Mouse (Mus musculus) MN1 (cell line): Measurements from ENCODE around the gene Lefty1.
"Not testable (repeated sequence)": the region's sequence is repeated elsewhere in the genome, so short reads cannot be mapped to it uniquely, and the experiment has no call there.

Experiments used
- DNase-seq: peaks from one replicate; pipeline ENCODE4 v3.0.0-alpha.2; 2016; ENCODE audit warnings: low spot score

Gene Lefty1

DNA sequence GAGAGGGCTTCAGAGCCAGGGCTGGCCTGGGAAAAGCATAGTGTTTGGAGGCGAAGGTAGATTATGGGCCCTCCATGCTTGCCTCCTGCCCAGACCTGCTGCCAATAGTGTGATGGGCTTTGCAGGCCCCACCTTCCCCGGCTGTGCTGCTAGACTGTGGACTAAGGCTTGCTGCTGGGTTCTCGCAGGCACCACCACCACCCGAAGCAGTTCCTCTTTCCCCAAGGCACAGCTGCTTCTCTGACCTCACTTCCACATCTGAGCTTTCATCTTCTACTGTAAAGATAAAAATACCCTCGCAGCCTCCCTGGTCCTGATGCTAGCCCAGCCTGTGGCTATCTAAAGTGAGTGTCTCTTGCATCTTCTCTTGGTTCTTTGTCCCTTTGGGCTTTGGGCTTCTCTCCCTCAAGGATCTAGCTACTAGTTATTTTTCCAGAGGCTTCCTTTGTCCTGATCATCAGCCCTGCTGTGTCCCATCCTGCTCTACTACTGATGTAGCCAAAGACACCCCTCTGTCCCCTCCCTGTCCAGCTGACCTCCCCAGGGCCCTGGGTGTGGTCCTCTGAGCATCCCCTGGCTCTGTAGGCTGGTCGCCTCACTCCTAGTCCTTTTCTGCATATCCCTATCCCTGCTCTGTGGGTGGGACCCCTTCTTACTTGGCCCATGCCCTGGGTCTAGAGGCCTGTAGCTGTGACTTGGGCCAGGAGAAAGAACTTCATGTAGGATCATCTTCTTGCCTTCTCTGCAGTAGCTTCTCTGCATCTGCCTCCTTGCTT is 12.4 kb upstream of the Lefty1 start:
- DNase-seq, result no peak

DNA sequence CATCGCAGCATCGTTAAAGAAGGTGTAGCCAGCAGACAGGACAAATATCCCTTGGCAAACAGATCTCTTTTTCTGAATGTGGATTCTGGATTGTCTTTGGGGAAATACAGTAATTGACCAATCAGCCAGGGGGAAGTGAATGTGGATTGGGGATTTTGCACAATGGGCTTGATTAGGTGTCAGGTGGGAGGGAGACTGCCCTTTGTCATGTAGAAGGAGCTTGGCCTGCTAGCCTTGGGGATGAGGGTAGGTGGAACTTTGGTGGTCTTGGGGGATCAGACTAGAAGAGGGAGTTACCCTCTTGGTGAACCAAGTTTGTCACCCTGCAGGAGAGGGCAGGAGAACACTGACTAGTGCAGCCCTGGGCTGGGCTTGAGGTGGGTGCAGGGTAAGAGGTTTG is 10.1 kb upstream of the Lefty1 start:
- DNase-seq, result no peak

DNA sequence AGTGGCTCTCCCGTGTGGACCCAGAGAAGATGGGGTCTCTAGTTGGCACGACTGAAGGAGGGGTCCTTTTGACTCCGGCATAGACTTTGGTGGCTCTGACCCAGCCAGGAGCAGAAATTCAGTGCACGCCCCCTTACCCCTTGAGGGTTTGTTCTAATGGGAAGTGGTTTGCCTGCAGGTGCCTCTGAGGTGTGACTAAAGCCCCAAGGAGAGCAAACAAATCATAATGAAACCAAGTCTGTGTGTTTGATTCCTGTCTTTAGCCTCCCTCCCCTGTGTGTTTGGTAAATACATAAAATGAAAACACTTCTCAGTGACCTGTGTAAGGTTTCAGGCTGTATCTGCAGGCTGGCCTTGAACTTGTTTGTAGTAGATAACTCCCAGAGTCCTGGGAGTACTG is 8.5 kb upstream of the Lefty1 start:
- no peak for DNase-seq

DNA sequence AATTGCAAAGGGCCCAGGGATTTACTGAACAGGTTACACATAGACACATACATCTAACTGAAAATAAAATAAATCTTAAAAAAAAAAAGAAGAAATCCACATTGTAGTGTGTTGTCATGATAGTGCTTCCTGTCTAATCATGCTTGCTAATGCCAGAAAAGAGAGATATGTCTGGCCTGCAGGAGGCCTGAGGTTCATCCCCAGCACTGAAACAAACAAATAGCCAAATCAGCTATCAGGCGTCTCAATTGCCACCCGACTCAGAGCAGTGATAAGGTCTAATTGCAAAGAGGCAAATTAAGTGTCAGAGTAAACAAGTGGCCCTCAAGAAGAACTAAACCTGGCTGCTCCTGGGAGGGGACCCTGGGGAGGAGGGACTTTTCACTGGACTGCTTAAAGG is 5.2 kb upstream of the Lefty1 start:
- DNase-seq, result no peak

DNA sequence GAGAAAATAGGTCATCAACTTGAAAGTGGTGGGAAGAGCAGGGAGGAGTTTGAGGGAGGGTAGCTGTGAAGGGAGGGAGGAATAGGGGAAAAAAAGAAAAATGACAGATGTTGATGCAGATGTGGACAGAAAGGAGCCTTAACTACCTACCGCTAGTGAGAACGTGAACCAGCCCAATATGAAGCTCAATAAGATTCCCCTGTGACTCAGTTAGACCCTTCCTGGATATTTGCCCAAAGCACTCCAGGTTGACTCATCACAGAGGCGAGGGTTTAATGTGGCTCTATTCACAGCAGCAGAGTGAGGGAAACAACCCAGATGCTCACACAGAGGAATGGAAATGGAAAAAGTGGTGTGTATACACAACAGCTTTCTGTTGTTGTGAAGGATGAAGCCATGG is 3.7 kb upstream of the Lefty1 start:
- DNase-seq, result peak; percentile 75

DNA sequence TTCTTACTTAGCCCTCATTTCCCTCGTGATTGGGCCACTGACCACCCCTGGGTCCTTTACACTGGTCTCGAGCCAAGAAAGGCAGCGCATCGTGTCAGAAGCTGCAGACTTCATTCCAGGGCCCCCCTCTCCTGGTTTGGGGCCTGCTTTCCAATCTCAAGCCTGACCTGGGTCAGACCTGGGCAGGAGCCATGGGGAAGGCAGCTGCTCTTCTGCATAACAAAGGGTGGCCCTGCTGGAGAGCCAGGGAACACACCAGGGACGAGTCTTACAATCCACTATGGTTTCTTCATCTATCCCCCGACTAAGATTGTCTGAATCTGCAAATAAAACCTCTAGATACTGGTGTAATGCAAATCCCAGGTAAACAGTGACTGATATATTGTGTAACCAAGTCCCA is 1.2 kb upstream of the Lefty1 start:
- no peak for DNase-seq

DNA sequence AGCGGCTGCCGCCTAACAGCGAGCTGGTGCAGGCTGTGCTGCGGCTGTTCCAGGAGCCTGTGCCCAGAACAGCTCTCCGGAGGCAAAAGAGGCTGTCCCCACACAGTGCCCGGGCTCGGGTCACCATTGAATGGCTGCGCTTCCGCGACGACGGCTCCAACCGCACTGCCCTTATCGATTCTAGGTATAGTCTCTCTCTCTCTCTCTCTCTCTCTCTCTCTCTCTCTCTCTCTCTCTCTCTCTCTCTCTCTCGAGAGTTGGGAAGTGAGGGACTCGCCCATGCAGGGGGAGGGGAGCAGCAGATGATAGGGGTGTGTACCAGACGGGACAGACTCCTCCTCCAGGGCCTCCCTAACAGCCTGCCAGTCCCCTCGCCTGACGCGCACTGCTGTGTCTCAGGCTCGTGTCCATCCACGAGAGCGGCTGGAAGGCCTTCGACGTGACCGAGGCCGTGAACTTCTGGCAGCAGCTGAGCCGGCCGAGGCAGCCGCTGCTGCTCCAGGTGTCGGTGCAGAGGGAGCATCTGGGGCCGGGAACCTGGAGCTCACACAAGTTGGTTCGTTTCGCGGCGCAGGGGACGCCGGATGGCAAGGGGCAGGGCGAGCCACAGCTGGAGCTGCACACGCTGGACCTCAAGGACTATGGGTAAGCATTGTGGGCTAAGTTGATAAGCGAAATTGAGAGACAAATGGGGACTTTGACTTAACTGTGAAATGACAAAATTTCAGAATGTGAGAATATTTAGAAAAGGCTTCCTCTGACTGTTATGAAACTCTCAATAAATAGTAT is 2.0 kb downstream of the Lefty1 start:
- DNase-seq, result not testable (repeated sequence)

DNA sequence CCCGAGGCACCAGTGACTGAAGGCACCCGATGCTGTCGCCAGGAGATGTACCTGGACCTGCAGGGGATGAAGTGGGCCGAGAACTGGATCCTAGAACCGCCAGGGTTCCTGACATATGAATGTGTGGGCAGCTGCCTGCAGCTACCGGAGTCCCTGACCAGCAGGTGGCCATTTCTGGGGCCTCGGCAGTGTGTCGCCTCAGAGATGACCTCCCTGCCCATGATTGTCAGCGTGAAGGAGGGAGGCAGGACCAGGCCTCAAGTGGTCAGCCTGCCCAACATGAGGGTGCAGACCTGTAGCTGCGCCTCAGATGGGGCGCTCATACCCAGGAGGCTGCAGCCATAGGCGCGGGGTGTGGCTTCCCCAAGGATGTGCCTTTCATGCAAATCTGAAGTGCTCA is 2.8 kb downstream of the Lefty1 start:
- not testable (repeated sequence) for DNase-seq

DNA sequence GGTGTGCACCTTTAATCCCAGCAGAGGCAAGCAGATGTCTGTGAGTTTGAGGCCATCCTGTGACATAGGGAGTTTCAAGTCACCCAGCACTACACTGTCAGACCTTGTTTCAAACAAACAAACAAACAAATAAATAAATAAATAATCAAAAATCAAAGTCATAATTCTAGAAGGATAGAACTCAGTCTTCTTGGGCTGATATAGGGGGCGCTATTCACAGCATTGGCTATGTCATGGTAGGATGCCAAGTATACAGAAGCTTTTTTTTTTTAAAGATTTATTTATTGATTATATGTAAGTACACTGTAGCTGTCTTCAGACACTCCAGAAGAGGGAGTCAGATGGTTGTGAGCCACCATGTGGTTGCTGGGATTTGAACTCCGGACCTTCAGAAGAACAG is 4.0 kb downstream of the Lefty1 start:
- not testable (repeated sequence) for DNase-seq

DNA sequence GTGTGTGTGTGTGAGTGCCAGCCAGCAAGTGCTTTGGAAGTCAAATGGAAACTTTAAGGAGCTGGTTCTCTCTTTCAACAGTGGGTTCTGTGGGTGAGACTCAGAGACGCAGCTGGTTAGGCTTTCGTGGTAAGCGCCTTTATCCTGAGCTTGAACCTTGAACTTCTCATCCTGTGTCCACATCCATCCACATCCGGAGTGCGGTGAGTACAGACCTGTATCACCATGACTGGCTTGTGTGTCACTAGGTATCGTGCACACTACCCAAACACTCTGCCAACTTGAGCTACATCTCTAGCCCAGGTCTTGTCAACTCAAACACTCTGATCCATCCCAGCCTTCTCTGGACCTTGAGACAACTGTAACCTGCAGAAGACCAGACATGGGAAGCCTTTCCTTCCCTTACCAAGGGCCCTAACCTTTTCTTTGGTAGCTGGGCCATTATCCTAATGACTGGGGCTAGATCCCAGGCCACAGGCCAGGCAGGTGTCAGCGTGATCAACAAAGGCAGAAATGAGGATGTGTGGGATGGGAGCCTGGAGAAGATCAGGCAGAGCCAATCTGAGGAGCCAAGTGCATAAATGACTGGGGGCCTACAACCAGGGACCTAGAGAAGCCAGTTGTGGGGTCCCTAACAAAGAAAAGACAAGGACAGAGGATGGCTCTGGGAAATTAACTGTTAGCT is 6.1 kb downstream of the Lefty1 start:
- no peak for DNase-seq

DNA sequence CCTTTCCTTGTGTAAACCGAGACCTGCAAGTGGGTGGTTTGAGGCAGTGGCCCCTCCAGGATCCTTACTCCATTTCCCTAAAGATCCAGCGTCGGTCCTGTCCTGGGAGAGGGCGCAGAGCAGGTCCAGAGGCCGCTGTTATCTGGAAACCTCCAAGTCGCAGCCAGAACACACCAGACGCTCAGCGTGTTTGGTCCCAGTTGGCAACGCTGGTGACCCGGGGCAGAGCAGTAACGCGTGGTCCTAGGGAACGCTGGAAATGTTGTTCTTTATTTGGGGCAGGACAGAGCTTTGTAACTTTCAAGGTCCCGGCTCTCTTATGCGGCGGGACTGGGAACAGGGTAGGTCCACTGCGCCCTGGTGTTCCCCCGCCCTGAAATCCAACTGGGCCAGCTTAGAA is 6.9 kb downstream of the Lefty1 start:
- peak; percentile 29 for DNase-seq

DNA sequence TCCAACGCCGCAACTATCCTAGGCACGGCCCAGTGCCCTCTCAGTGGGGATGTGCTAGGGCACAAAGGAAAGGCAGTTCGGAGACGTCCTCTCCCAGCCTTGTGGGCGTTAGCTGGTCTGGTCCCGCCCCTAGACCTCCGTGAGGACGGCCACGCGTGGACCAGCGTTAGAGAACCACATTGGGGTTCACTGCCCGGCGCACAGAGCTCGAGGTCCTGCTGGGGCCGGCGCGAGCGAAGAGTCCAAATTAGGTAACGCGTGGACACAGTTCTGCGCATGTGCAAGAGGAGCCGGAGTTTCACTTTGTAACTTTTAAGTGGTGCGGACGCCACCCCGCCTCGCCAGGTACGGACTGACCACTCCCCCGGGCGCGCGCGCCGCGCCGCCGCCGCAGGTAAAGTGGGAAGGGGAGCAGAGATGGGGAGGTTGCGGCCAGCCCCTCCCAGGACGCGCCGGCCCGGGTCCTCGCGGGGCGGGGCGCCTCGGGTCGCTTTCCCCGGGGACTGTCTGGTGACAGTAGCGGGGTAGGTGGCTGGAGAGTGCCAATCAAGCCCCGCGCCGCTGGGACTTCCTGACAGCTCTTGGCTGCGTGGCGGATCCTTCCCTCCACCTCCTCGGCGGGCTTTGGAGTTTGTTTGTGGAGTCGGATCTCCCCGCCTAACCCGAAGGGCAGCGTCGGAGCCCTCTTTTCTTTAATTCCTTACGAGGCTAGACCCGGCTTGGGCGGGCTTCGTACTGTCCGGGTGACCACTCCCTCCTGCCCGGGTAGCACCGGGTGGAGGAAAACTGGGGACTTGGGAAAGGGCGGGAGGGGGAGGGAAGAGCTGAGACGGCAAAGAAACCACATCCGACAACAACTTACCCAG is 7.6 kb downstream of the Lefty1 start, which contains the start of gene Tmem63a:
Gene Tmem63a (plus strand): TSS at position 179 of the 866 bp plus-strand sequence.
- DNase-seq, result peak; percentile 74

DNA sequence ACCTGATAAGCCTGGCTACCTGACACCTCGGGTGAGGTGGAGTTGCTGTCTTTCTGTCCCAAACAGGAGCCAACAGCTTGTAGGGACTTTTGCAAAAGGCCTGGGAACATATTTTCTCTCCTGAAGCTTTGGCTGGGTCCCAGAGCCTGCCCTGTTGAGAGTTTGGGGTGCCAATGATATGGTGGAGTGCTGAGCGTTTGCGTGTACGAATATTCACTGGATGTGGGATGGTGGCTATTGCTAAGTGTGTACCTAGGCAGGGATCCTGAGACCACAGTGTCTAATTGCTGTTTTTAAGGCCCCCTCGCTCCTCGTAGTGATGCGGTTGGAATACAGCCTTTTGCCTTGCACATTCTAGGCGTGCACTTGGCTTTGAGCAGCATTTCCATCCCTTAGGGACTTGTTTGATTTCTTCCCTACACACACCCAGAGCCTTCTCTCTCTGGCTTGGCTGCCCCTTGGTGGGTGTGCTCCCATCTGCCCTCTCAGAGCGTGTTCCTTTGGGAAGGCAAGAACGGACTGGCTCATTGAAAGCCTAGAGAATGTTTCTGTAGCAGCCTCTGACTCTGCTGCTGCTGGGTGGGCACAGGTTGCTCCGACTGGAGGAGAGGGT is 8.3 kb downstream of the Lefty1 start:
- DNase-seq, result no peak

DNA sequence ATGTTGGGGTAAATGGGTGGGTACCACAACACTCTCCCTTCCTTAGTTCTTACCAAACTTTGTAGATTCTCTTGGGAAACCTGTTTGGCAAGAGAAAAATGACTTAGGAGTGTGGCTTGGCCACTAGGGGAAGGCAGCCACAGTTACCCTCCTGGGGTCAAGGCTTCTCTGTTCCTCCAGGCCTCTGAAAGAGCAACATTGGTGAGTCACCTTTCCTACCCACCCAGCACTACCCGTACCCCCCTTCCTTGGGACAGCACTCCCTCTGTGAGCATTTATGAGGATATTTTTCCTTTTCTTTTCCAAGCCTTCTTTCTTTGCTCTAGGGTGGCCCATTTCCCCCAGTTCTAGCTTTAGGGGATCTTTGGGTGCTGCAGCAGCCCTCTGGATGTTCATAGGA is 9.1 kb downstream of the Lefty1 start:
- peak; percentile 43 for DNase-seq

DNA sequence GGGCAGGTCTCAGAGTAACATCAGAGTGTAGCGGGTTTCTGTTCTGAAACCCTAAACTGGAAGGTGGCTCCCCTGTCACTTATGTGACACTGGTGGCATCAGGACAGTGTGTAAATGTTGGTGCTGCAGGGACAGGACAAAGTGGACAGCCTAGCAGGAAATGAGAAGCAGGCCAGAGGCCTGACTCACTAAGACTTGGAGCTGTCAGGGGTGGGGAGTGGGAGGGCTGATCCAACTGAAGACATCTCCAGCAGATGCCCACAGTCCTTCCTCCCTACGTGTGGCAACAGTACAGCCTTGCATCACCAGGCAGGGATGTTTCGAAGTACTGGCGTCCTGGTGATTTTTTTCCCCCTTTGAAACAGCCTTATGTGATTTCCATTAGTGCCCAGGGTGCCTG is 9.7 kb downstream of the Lefty1 start:
- peak; percentile 68 for DNase-seq

DNA sequence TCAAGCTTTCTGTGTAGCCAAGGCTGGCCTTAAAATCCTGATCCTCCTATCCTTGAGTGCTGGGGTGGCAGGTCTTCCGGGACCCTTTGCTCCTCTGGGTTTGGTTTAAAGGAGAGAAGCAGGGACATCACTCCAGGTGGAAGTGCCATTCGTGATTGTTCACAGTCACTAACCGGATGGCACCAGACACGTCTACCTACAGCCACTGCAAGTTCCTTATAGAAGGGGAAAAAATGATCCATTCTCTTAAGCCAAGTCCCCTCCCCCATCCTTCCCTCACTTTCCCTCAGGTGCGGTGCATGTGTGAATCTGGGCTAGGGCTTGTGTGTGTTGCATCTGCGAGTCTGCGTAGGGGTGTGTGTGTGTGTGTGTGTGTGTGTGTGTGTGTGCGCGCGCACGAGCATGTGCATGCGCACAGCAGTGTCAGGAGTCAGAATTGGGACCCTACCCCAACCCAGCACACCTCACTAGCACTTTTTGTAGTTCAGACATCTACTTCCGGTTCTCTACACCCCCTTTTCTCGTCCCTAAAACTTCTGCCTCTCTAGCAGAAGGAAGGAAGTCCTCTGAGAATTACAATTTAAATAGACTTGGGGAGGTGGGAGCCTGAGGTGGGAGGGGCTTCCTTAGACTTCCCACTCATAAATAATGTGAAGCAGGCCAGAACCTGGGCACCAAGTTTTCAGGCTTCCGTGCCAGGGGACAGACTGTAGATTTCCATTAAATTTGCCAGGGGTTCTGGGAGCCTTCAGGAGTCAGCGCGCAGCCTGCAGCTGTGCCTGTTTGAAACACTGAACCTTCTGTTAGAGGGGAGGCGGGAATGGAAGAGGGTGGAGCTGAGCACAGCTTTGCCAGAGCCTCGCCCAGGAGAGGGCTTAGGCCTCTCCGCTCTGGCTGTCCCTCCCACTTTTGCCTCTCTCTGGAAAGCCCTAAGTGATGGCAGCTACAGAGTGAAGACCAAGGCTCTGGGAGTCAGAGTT is 10.5 kb downstream of the Lefty1 start:
- peak; percentile 91 for DNase-seq

DNA sequence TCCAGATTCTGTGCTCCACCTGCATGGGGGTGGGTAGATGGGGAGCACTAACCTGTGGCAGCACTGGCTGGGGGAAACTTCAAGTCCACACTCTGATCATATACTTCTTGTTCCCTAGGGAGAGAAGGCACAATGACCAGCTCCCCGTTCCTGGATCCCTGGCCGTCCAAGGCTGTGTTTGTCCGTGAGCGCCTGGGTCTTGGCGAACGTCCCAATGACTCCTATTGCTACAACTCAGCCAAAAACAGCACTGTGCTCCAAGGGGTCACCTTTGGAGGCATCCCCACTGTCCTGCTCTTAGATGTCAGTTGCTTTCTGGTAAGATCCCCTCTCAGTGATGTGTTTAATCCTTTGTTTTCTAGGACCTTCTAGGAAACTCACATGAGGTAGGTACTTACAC is 11.6 kb downstream of the Lefty1 start:
- DNase-seq, result peak; percentile 28

DNA sequence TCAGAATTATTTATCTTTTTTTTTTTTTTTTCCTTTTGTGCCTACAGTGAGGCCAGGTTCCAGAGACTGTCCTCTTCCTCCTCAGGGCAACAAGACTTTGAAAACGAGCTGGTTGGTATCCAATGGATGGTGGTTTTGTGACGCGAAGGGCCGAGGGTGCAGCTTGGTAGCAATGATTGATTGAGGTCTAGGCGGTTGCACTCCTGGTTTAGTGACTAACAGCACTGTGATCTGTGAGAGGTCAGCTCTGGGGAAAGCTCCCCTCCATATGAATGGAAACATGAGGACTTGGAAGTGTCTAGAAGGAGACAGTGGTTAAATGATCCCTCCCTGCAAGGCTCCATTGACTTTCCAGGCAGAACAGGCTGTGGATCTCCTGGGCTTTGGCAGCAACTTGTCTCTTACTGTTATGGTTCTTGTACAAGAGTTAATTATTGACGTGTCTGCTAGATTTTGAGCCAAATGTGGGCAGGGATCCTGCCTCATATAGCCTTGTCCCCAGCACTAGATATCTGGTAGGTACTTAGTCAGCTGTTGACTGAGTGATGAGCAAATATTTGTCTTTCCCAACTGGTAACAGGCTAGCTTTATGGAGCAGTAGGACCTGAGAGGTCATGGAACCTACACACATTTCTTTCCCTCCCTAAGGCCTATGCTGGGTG is 17.4 kb downstream of the Lefty1 start:
- no peak for DNase-seq

DNA sequence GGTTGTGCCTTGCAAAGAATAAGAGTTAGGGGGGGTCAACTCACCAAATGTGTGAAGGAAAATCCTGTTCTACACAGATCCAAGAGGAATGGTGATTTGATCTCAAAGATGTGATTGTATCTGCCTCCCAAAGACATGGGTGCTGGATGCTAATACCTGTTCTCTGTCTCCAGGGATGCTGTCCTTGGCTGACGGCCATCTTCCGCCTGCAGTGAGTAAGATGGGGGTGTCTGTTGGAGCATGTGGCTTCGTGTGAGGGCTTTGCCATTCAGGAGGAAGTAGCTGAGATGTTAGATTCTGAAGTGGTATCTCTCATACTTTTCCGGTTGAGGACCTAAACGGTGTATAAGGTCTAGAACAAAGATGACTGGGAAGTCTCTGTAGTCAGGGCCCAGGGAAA is 18.0 kb downstream of the Lefty1 start:
- no peak for DNase-seq

DNA sequence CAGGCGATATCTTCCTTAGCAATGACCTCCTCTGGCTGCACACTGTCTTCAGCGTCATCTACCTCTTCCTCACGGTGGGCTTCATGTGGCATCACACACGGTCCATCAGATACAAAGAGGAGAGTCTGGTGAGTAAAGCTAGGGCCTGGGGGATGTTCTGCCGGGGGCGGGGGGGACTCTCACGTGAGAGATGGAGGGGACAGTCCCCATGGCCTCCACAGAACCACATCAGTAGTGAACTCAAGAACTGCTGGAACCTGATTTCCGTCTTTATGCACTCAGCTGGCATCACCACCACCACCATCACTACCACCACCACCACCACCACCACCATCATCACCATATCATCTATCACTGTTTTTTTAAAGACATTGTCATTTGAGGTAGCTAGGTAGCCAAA is 21.6 kb downstream of the Lefty1 start:
- no peak for DNase-seq
